Mouse (Mus musculus): ENCODE results near the gene Gm21866.
"Not testable (repeated sequence)": the region's sequence is repeated elsewhere in the genome, so short reads cannot be mapped to it uniquely, and the experiment has no call there.

Gm21866 gene

DNA sequence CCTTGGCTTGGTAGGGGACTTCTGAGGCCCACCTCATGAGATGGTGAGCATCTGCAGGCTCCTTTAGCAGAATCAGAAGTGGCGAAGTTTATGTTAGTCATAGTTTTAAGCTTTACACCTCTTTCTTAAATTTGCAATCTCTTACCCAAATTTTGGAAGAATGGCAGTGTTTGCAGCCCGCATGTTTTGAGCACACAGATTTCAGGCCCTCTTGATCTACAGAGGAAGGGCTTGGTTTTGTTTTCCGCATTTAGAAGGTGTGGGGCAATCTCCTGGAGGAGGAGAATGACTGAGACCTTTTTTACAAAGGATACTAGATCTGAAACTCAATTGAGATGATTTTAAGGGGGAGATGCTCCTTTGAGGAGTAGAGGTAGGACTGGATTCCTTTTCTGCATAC is at the start of gene Gm21866:
TSS of gene Gm21866 (minus strand) at position 101 of the 400 bp plus-strand sequence.
- DNase-seq (ENCODE audit: low read depth, low spot score), result not testable (repeated sequence)

DNA sequence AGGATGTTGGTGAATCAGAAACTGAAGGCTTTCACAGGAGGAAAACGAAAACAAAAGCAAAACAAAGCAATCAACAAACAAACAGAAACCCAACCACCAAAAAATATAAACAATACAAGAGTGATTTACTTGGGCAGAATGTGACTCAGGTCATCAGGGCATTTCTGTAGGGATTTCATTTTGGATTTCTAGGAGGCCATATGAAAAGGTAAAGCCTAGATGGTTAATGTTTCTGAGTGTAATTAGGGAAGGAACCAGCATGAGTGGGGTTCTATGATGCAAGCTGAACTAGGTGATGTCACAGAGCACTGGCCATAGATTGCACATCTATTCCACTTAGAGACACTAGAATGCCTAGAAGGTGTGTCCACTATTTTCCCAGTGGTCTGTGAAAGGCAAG is 28.3 kb upstream of the Gm21866 start, which contains the start of gene Gm20773:
TSS of gene Gm20773 (plus strand) at position 301 of the 400 bp plus-strand sequence.
- not testable (repeated sequence) for DNase-seq (ENCODE audit: low read depth, low spot score)

All from c-Kit-negative CD71-positive TER-119-positive erythroid progenitor cells, embryonic 14.5 days (primary cell).